8 mouse cellular contexts compared by ENCODE assay signal in the genomic region with DNA sequence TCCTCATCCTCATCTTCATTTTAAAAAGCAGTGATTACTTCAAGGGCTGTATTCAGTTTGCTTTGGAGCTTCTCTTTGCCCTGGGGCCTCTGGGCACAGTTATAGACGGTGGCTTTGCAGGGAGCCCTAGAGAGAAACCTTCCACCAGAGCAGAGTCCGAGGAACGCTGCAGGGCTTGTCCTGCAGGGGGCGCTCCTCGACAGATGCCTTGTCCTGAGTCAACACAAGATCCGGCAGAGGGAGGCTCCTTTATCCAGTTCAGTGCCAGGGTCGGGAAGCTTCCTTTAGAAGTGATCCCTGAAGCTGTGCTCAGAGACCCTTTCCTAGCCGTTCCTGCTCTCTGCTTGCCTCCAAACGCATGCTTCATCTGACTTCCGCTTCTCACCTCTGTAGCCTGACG. TPM values are rescaled to one million over a fixed set of nuclear protein-coding genes. Genes with fewer than 3 reads are reported as not detected.
A peak's percentile ranks its signal among the peaks of the same experiment; 100 is the strongest.
DNase-seq lines count a peak whose midpoint lies in the region; ATAC-seq and TF ChIP-seq lines count a peak whose summit lies in the region.

No protein-coding gene starts in this region.

- no peaks in the 10 kb centered on the region for H3K9me3 ChIP-seq in limb, embryonic 12.5 days
- H3K9me3 ChIP-seq in neural tube, embryonic 13.5 days, result no peaks in the 10 kb centered on the region

- ATAC-seq in granulocyte monocyte progenitor cell, adult 5-6 weeks (replicated peaks; ENCODE audit: poor library complexity, severe bottlenecking), result peak; percentile 54
- no peak for ATAC-seq in limb, embryonic 12.5 days (ENCODE audit: insufficient number of reproducible peaks, insufficient read depth, low FRiP score, low TSS enrichment, low read depth)
- ATAC-seq in neural tube, embryonic 13.5 days (ENCODE audit: low read depth), result peak; percentile 30; the same call in 1 of the 2 replicates

- H3K36me3 ChIP-seq in thymus, adult 2 months (ENCODE audit: control insufficient read depth, insufficient read depth, low read length), result no peaks in the 10 kb centered on the region
- H3K36me3 ChIP-seq in kidney, adult 2 months (ENCODE audit: control insufficient read depth, insufficient read depth, low read length), result no peaks in the 10 kb centered on the region
- H3K36me3 ChIP-seq in limb, embryonic 12.5 days, result peaks cover 43% of the 10 kb centered on the region
- H3K36me3 ChIP-seq in neural tube, embryonic 13.5 days, result no peaks in the 10 kb centered on the region

- 18% methylated on average over 11 of the region's 11 CpGs for WGBS in thymus, adult 2 months
- 18% methylated on average over 11 of the region's 11 CpGs for WGBS in kidney, adult 2 months
- 17% methylated on average over 11 of the region's 11 CpGs for WGBS in limb, embryonic 12.5 days
- 15% methylated on average over 11 of the region's 11 CpGs for WGBS in neural tube, embryonic 13.5 days

- TF ChIP-seq POLR2A in thymus, adult 2 months (IDR thresholded peaks at IDR 0.05; ENCODE audit: control insufficient read depth, extremely low read depth, insufficient read depth, low read length, poor library complexity), result no peak
- TF ChIP-seq POLR2A in kidney, adult 2 months (IDR thresholded peaks at IDR 0.05; ENCODE audit: low read depth, low read length), result no peak

- H3K4me1 ChIP-seq in thymus, adult 2 months (replicated peaks; ENCODE audit: control insufficient read depth, insufficient read depth, low read length), result no peaks in the 10 kb centered on the region
- H3K4me1 ChIP-seq in kidney, adult 2 months (ENCODE audit: control insufficient read depth, insufficient read depth, low read length), result no peaks in the 10 kb centered on the region; the same call in 1 of the 2 replicates
- peaks cover 18% of the 10 kb centered on the region for H3K4me1 ChIP-seq in limb, embryonic 12.5 days (replicated peaks)
- H3K4me1 ChIP-seq in neural tube, embryonic 13.5 days (replicated peaks), result peaks cover 18% of the 10 kb centered on the region

- TF ChIP-seq CTCF in thymus, adult 2 months (IDR thresholded peaks at IDR 0.05; ENCODE audit: borderline replicate concordance, control insufficient read depth, extremely low read depth, insufficient read depth, low read length, poor library complexity), result peak; percentile 64
- TF ChIP-seq CTCF in kidney, adult 2 months (conservative IDR thresholded peaks at IDR 0.05; ENCODE audit: insufficient read depth, insufficient read length, low read depth, low read length), result peak; percentile 76

- no peak overlapping the region for H3K4me3 ChIP-seq in thymus, adult 2 months (ENCODE audit: control insufficient read depth, insufficient read depth, low read length)
- no peak overlapping the region for H3K4me3 ChIP-seq in kidney, adult 2 months (ENCODE audit: insufficient read depth, low read depth, low read length)
- no peak overlapping the region for H3K4me3 ChIP-seq in limb, embryonic 12.5 days (replicated peaks)
- H3K4me3 ChIP-seq in neural tube, embryonic 13.5 days, result no peak overlapping the region

- DNase-seq in thymus, adult 2 months, result peak; percentile 41
- no peak for DNase-seq in thymus, adult 18-20 months
- DNase-seq in embryo, embryonic 9.5 days (ENCODE audit: extremely low spot score), result peak; percentile 84
- DNase-seq in kidney, adult 2 months, result peak; percentile 84
- DNase-seq in thymus, postnatal 25 days, result peak; percentile 25

- peaks cover 4% of the 10 kb centered on the region; the same call in 1 of the 2 replicates for H3K27me3 ChIP-seq in thymus, adult 2 months (ENCODE audit: control insufficient read depth, insufficient read depth, low read length)
- H3K27me3 ChIP-seq in kidney, adult 2 months (replicated peaks; ENCODE audit: control insufficient read depth, insufficient read depth, low read length), result no peaks in the 10 kb centered on the region
- peaks cover 56% of the 10 kb centered on the region for H3K27me3 ChIP-seq in limb, embryonic 12.5 days
- peaks cover 61% of the 10 kb centered on the region for H3K27me3 ChIP-seq in neural tube, embryonic 13.5 days

- H3K9ac ChIP-seq in limb, embryonic 12.5 days (replicated peaks), result no peak overlapping the region
- no peak overlapping the region for H3K9ac ChIP-seq in neural tube, embryonic 13.5 days

- H3K27ac ChIP-seq in thymus, adult 2 months (ENCODE audit: control insufficient read depth, insufficient read depth, low read length), result no peak overlapping the region
- no peak overlapping the region for H3K27ac ChIP-seq in kidney, adult 2 months (ENCODE audit: insufficient read depth, low read depth, low read length)
- H3K27ac ChIP-seq in limb, embryonic 12.5 days, result no peak overlapping the region
- H3K27ac ChIP-seq in neural tube, embryonic 13.5 days (replicated peaks), result no peak overlapping the region

- 0 out of 2 replicates have a peak overlapping the region, but pooled peaks have one; percentile 5 for H3K4me2 ChIP-seq in limb, embryonic 12.5 days
- H3K4me2 ChIP-seq in neural tube, embryonic 13.5 days, result no peak overlapping the region

RNA-seq across cellular contexts. Expression of gene Cxcl12, which starts 5.5 kb away (rescaled TPM):
- polyA plus RNA-seq in thymus, adult 2 months (2012; rRNA removed), result 257 and 311 TPM in 2 replicates
- not detected in 2 replicates for total RNA-seq in granulocyte monocyte progenitor cell, adult 5-6 weeks (2014; fragmentation: Nextera tagmentation)
- total RNA-seq in granulocyte monocyte progenitor cell, adult 5-6 weeks (2017), result not detected in 2 replicates
- polyA plus RNA-seq in kidney, adult 2 months (2012; rRNA removed), result 326 and 361 TPM in 2 replicates
- 66.4 and 67.7 TPM in 2 replicates for polyA plus RNA-seq in limb, embryonic 12.5 days (2016; fragmentation: Nextera tagmentation; extraction: Ambion mirVana)
- 54.5 and 64.0 TPM in 2 replicates for polyA plus RNA-seq in neural tube, embryonic 13.5 days (2015; fragmentation: Nextera tagmentation; extraction: Ambion mirVana)

Comparison
In these comparisons a context has a peak if more than half of its experiments do, and no peak if none do; other contexts are left out.
1. DNase-seq: peak in thymus, adult 2 months (single experiment), embryo, embryonic 9.5 days (single experiment), kidney, adult 2 months (single experiment) and thymus, postnatal 25 days (single experiment); none in thymus, adult 18-20 months (0 of 2).